Mouse (Mus musculus) kidney, adult 2 months (tissue): ENCODE results near the gene Med12l.

Experiments
- CTCF ChIP-seq: fragments of 200-500 bp; conservative IDR thresholded peaks from 2 replicates; pipeline ENCODE4 v1.5.1; 2011; ENCODE audit warnings: low read depth, mild to moderate bottlenecking, control low read depth, low read length, moderate library complexity, mixed read lengths; ENCODE audit not compliant: insufficient read depth, insufficient read length
- POLR2A ChIP-seq: fragments of 200-500 bp; IDR thresholded peaks from one replicate; pipeline ENCODE4 v1.6.1; 2011; ENCODE audit warnings: low read depth, low read length, control low read depth

GRCm38 (mm10) chr3:59343026-59343425 is 337.4 kb downstream of the Med12l start:
- TF ChIP-seq CTCF (no peak), POLR2A (no peak)
